Comparison of ENCODE assay signal across 7 mouse cellular contexts in the genomic region with DNA sequence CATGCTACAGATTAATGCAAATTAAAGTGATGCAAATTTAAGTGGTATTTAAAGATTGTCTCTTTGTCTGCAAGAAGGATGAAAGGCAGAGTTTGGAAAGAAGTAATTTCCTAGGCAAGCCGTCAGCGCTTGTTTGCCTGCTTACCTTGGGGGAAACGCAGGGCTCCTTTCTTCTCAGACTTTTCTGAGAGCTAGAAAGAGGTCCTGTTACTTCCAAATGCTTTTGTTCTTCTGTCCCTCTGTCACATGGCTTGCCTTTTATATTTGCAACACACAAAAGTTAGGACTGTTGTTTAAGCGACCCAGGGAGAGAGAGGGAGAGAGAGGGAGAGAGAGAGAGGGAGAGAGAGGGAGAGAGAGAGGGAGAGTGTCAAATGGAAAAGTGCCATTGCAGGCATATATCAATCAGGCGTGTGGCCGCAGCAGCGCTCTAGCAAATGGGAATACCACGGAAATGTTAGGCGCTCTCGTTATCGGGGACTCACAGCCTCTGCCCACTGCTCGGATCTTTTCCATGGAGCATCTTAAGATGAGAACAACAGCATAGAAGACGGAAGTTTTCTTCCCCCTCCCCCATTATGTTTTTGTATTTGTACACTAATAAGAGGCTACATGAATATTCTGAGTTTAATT. TPM values are rescaled to one million over a fixed set of nuclear protein-coding genes. Genes with fewer than 3 reads are reported as not detected.
DNase-seq lines count a peak whose midpoint lies in the region; ATAC-seq and TF ChIP-seq lines count a peak whose summit lies in the region.

A gene (minus strand): TSS at position 534 of the 633 bp plus-strand sequence.

- WGBS in embryonic facial prominence, embryonic 12.5 days = 13% methylated on average over 13 of the region's 13 CpGs
- WGBS in hindbrain, postnatal 0 days = 27% methylated on average over 13 of the region's 13 CpGs

- TF ChIP-seq CTCF in hindbrain, postnatal 0 days (IDR thresholded peaks at IDR 0.05; ENCODE audit: low read depth) = no peak

- peak within 1 kb of the TSS; percentile 23 for H3K4me3 ChIP-seq in embryonic facial prominence, embryonic 12.5 days
- H3K4me3 ChIP-seq in hindbrain, postnatal 0 days (ENCODE audit: low read length) = peak within 1 kb of the TSS; percentile 29

- no peak within 1 kb of the TSS for H3K27ac ChIP-seq in embryonic facial prominence, embryonic 12.5 days
- H3K27ac ChIP-seq in hindbrain, postnatal 0 days = peak within 1 kb of the TSS; percentile 54; the same call in 1 of the 2 replicates

- H3K27me3 ChIP-seq in embryonic facial prominence, embryonic 12.5 days = no peaks in the 10 kb centered on the region
- H3K27me3 ChIP-seq in hindbrain, postnatal 0 days (ENCODE audit: insufficient read depth, low read length) = no peaks in the 10 kb centered on the region

- H3K9ac ChIP-seq in embryonic facial prominence, embryonic 12.5 days = no peak within 1 kb of the TSS
- H3K9ac ChIP-seq in hindbrain, postnatal 0 days (replicated peaks; ENCODE audit: low read length) = peak within 1 kb of the TSS; percentile 33; the same call in 1 of the 2 replicates

- no peak for ATAC-seq in embryonic facial prominence, embryonic 12.5 days (ENCODE audit: insufficient number of reproducible peaks, insufficient read depth, low FRiP score, low TSS enrichment)
- peak; percentile 33; the same call in 1 of the 2 replicates for ATAC-seq in hindbrain, postnatal 0 days

- DNase-seq in layer of hippocampus, postnatal 25 days (ENCODE audit: extremely low spot score in 1 of 2, low spot score in 1 of 2) = no peak
- DNase-seq in layer of hippocampus, adult 9-11 months = no peak
- peak; percentile 31 for DNase-seq in hindbrain, postnatal 0 days (ENCODE audit: low spot score)
- peak; percentile 39 for DNase-seq in retina, postnatal 1 day
- DNase-seq in adrenal gland, adult 2 months = no peak
- DNase-seq in left cerebral cortex, adult 9 months (ENCODE audit: low spot score in 2 of 2) = no peak

- no peaks in the 10 kb centered on the region for H3K4me1 ChIP-seq in embryonic facial prominence, embryonic 12.5 days
- H3K4me1 ChIP-seq in hindbrain, postnatal 0 days (ENCODE audit: insufficient read depth, low read length) = no peaks in the 10 kb centered on the region; the same call in 1 of the 2 replicates

- H3K9me3 ChIP-seq in embryonic facial prominence, embryonic 12.5 days = no peaks in the 10 kb centered on the region
- H3K9me3 ChIP-seq in hindbrain, postnatal 0 days (ENCODE audit: low read length) = no peaks in the 10 kb centered on the region

- no peaks in the 10 kb centered on the region for H3K36me3 ChIP-seq in embryonic facial prominence, embryonic 12.5 days
- no peaks in the 10 kb centered on the region for H3K36me3 ChIP-seq in hindbrain, postnatal 0 days (ENCODE audit: insufficient read depth, low read length)

- H3K4me2 ChIP-seq in embryonic facial prominence, embryonic 12.5 days (replicated peaks) = peak within 1 kb of the TSS; percentile 47
- H3K4me2 ChIP-seq in hindbrain, postnatal 0 days (ENCODE audit: low read depth, low read length) = peak within 1 kb of the TSS; percentile 53

RNA-seq across cellular contexts. Expression of the gene that starts here (rescaled TPM):
- 10 to 100 TPM; 10.5 to 11.8 TPM for total RNA-seq in layer of hippocampus, postnatal 25 days (2021)
- polyA plus RNA-seq in embryonic facial prominence, embryonic 12.5 days (2016; fragmentation: Nextera tagmentation; extraction: Ambion mirVana) = 1.9 and 2.1 TPM in 2 replicates
- 5.8 and 9.8 TPM in 2 replicates for total RNA-seq in hindbrain, postnatal 0 days (2014; rRNA removed)
- polyA plus RNA-seq in hindbrain, postnatal 0 days (2015; fragmentation: Nextera tagmentation; extraction: Ambion mirVana) = 7.5 and 7.7 TPM in 2 replicates
- not detected for total RNA-seq in adrenal gland, adult 2 months (2021)
- 0.28 TPM in 1 of 2 replicates, not detected in the other for polyA plus RNA-seq in adrenal gland, adult 2 months (2012; rRNA removed)

Comparison
In these comparisons a context has a peak if more than half of its experiments do, and no peak if none do; other contexts are left out.
1. DNase-seq: peak in hindbrain, postnatal 0 days (single experiment) and retina, postnatal 1 day (single experiment); none in layer of hippocampus, postnatal 25 days (0 of 2), layer of hippocampus, adult 9-11 months (single experiment), adrenal gland, adult 2 months (single experiment) and left cerebral cortex, adult 9 months (0 of 2).